8 mouse cellular contexts compared by ENCODE assay signal in the genomic region with DNA sequence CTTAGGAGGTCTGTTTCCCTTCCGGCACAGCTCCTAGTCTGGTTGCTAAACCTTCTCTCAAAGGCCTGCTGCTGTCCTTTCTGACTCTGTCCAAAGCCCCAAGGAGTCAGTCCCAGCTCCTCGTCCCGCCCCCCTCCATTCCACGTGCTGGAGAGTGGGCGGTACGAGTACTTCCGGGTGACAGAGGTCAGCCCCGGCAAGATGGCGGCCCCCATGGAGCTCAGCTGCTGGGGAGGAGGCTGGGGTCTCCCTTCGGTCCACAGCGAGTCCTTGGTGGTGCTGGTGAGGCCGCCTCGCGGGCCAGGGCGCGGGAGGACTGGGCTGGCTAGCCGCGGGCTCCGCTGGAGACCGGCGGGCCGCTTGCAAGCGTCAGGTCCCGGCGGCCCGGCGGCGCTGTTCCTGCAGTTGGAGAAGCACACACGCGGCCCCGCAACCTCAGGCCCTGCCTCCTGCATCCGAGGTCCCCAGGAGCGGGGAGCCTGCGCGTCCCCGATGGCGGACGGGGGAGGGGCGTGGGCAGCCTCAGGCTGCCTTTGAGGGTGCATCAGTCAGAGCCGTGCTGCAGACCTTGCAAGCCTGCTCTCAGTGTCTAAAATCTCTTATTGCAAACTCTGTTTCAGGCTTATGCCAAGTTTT. TPM values are rescaled to one million over a fixed set of nuclear protein-coding genes. Genes with fewer than 3 reads are reported as not detected.
DNase-seq lines count a peak whose midpoint lies in the region; ATAC-seq lines count a peak whose summit lies in the region.

A gene (plus strand): TSS at position 175 of the 636 bp plus-strand sequence.

- peak within 1 kb of the TSS; percentile 79 for H3K4me3 ChIP-seq in hindbrain, embryonic 16.5 days (ENCODE audit: low read length)

- H3K4me2 ChIP-seq in hindbrain, embryonic 16.5 days (ENCODE audit: low read length) = peak within 1 kb of the TSS; percentile 62

- H3K9me3 ChIP-seq in hindbrain, embryonic 16.5 days (ENCODE audit: control insufficient read depth, low read length) = no peaks in the 10 kb centered on the region

- peaks cover 7% of the 10 kb centered on the region for H3K4me1 ChIP-seq in hindbrain, embryonic 16.5 days (ENCODE audit: control insufficient read depth, insufficient read depth, low read depth, low read length)

- DNase-seq in T-cell, adult 2 months (ENCODE audit: low spot score) = peak; percentile 77
- DNase-seq in cerebellum, postnatal 36 days = peak; percentile 85 to 86
- peak; percentile 87 for DNase-seq in gastrocnemius, adult 18-20 months (ENCODE audit: low spot score)
- DNase-seq in left cerebral cortex, adult 18-20 months (ENCODE audit: low spot score in 2 of 2) = peak; percentile 84 to 85
- peak; percentile 88 to 89 for DNase-seq in lung, postnatal 4 days
- peak; percentile 92 for DNase-seq in retina, postnatal 1 day
- peak; percentile 87 for DNase-seq in thymus, postnatal 4 days

- H3K27me3 ChIP-seq in hindbrain, embryonic 16.5 days (replicated peaks; ENCODE audit: control insufficient read depth, insufficient read depth, low read length) = no peaks in the 10 kb centered on the region

- WGBS in hindbrain, embryonic 16.5 days = 2% methylated on average over 35 of the region's 40 CpGs

- peak within 1 kb of the TSS; percentile 91 for H3K9ac ChIP-seq in hindbrain, embryonic 16.5 days (ENCODE audit: low read depth, low read length)

- H3K36me3 ChIP-seq in hindbrain, embryonic 16.5 days (ENCODE audit: control insufficient read depth, insufficient read depth, low read length) = peaks cover 11% of the 10 kb centered on the region

- ATAC-seq in hindbrain, embryonic 16.5 days = peak; percentile 100

- H3K27ac ChIP-seq in hindbrain, embryonic 16.5 days (ENCODE audit: low read depth, low read length) = peak within 1 kb of the TSS; percentile 82

RNA-seq across cellular contexts. Expression of the gene that starts here (rescaled TPM):
- 1 to 10 TPM; 4.0 to 4.1 TPM for total RNA-seq in gastrocnemius, adult 18-20 months (2021)
- polyA plus RNA-seq in hindbrain, embryonic 16.5 days (2015; fragmentation: Nextera tagmentation; extraction: Ambion mirVana) = 3.2 and 4.0 TPM in 2 replicates
- 10 to 100 TPM; 27.2 TPM for total RNA-seq in left cerebral cortex, adult 18-20 months (2021)

Comparison
In these comparisons a context has a peak if more than half of its experiments do, and no peak if none do; other contexts are left out.
1. Peak in every context shown above with its lines: DNase-seq, ATAC-seq, H3K4me3 ChIP-seq and H3K27ac ChIP-seq.
2. RNA of the gene that starts here (total RNA-seq): 27.2 TPM in left cerebral cortex, adult 18-20 months; 4.0 to 4.1 TPM in gastrocnemius, adult 18-20 months; every median in the first group is over 4 times any median in the second.